Mouse (Mus musculus) myocyte (in vitro differentiated cells): ENCODE measurements around the gene Mrtfa. TPM values are rescaled to one million over a fixed set of nuclear protein-coding genes. Genes with fewer than 3 reads are reported as not detected.
A peak's percentile ranks its signal among the peaks of the same experiment; 100 is the strongest.

Experiments used
- H3K27me3 ChIP-seq: one replicate; pipeline ENCODE4 v1.6.1; 2011; ENCODE audit not compliant: control insufficient read depth, insufficient read depth, insufficient read length
- H3K36me3 ChIP-seq: one replicate; pipeline ENCODE4 v1.6.1; 2011; ENCODE audit not compliant: control insufficient read depth, insufficient read depth
- H3K4me2 ChIP-seq: one replicate; pipeline ENCODE4 v1.6.1; 2011; ENCODE audit warnings: low read depth, control low read depth
- H3K4me3 ChIP-seq: one replicate; pipeline ENCODE4 v1.5.1; 2011; ENCODE audit warnings: mild to moderate bottlenecking, control low read depth, moderate library complexity
- H3K79me2 ChIP-seq: one replicate; pipeline ENCODE4 v1.6.1; 2011; ENCODE audit not compliant: control insufficient read depth, insufficient read depth
- H3ac ChIP-seq: one replicate; pipeline ENCODE4 v1.6.1; 2011; ENCODE audit not compliant: control insufficient read depth, insufficient read length
- CEBPB ChIP-seq: IDR thresholded peaks from 2 replicates; pipeline ENCODE4 v1.6.1; 2011; ENCODE audit warnings: mild to moderate bottlenecking, moderate library complexity; ENCODE audit not compliant: poor library complexity, insufficient read depth, severe bottlenecking
- E2F4 ChIP-seq: IDR thresholded peaks from one replicate; pipeline ENCODE4 v1.6.1; 2011; ENCODE audit warnings: mild to moderate bottlenecking, control low read depth, moderate library complexity; ENCODE audit not compliant: insufficient read depth
- MAX ChIP-seq: IDR thresholded peaks from one replicate; pipeline ENCODE4 v1.6.1; 2011; ENCODE audit warnings: low read depth, mild to moderate bottlenecking, control low read depth
- MYOD1 ChIP-seq, 3 experiments: IDR thresholded peaks; one replicate each; pipeline ENCODE4 v1.6.1; 2011; ENCODE audit warnings: control low read depth in 2 of 3, low read depth in 2 of 3, mild to moderate bottlenecking in 2 of 3, moderate library complexity in 1 of 3; ENCODE audit not compliant: insufficient read length in 2 of 3, control insufficient read depth in 1 of 3
- MYOG ChIP-seq, 3 experiments: IDR thresholded peaks; one replicate each; pipeline ENCODE4 v1.6.1; 2011; ENCODE audit warnings: control low read depth in 2 of 3, low read depth in 2 of 3, mild to moderate bottlenecking in 2 of 3; ENCODE audit not compliant: insufficient read length in 2 of 3, control insufficient read depth in 1 of 3, insufficient read depth in 1 of 3
- POLR2A ChIP-seq: IDR thresholded peaks from one replicate; pipeline ENCODE4 v1.6.1; 2011; ENCODE audit warnings: low read depth, mild to moderate bottlenecking, control low read depth, moderate library complexity; ENCODE audit not compliant: insufficient read length
- POLR2AphosphoS2 ChIP-seq: IDR thresholded peaks from one replicate; pipeline ENCODE4 v1.6.1; 2011; ENCODE audit warnings: low read depth, control low read depth; ENCODE audit not compliant: insufficient read length
- REST ChIP-seq: IDR thresholded peaks from one replicate; pipeline ENCODE4 v1.6.1; 2011; ENCODE audit warnings: mild to moderate bottlenecking, control low read depth, moderate library complexity; ENCODE audit not compliant: insufficient read depth, insufficient read length
- SRF ChIP-seq: IDR thresholded peaks from one replicate; pipeline ENCODE4 v1.6.1; 2011; ENCODE audit warnings: low read depth; ENCODE audit not compliant: control insufficient read depth, insufficient read length
- TCF12 ChIP-seq: IDR thresholded peaks from one replicate; pipeline ENCODE4 v1.6.1; 2011; ENCODE audit warnings: mild to moderate bottlenecking, control low read depth; ENCODE audit not compliant: poor library complexity, insufficient read depth, severe bottlenecking
- TCF3 ChIP-seq: IDR thresholded peaks from one replicate; pipeline ENCODE4 v1.6.1; 2011; ENCODE audit warnings: low read depth, control low read depth; ENCODE audit not compliant: insufficient read length
- USF1 ChIP-seq: IDR thresholded peaks from one replicate; pipeline ENCODE4 v1.6.1; 2011; ENCODE audit warnings: low read depth, mild to moderate bottlenecking, control low read depth, moderate library complexity
- polyA plus RNA-seq: library from polyadenylated mRNA; unstranded; fragments of >200 nt; fragmentation: generic; extraction: Trizol; gene quantifications from one replicate; pipeline ENCODE4 v1.2.1, GENCODE M21; 2012; ENCODE audit warnings: missing spikeins

Gene Mrtfa
- polyA plus RNA-seq, 1 experiment: 36.0 TPM

DNA sequence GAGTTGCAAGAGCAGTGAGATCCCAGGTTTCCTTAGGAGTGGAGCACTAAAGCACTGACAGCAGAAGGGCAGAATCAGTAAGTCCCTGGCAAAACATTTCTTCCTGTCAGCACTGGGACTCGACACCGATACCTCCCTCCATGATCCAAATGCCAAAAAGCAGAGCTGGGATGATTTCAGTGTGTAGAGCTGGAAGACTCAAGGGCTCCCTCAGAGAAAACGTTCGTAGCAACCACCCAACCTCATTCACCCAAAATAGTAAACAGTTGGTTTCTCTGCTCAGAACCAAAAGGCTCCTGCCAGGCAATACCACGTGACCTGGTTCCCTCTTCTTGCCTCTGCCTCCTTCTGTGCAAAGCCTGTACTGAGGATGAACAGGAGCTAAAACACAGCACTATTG lies 123.6 kb downstream of the Mrtfa start:
- Histone ChIP-seq H3K79me2 (peaks cover 80% of the 10 kb centered on the region), H3K4me2 (no peak overlapping the region)

DNA sequence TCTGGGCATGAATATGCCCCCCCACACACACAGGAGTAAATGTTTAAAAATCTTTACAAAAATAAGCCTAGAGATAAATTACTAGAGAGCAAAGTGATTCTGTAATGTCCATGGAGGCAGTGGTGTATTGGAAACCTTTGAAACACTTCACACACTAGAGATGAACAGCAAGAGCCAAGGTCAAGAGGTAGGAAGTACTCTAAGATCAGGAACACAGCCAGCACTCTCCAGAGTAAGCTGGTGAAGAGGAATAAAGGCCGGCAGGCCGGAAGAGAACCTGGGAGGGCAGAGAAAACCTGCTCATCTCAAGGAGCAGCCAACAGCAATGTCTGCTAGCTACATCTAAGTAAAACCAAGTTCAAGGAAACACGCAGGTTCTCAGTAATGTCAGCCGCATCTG lies 125.9 kb downstream of the Mrtfa start:
- no peaks in the 10 kb centered on the region for H3K36me3 ChIP-seq
- no peak overlapping the region for H3K4me3 ChIP-seq
- no peaks in the 10 kb centered on the region for H3K27me3 ChIP-seq
- no peak overlapping the region for H3ac ChIP-seq
- no peak overlapping the region for H3K4me2 ChIP-seq
- no peak for TF ChIP-seq MYOG (IDR thresholded peaks at IDR 0.05; ENCODE audit: control insufficient read depth in 1 of 3, insufficient read depth in 1 of 3, insufficient read length in 2 of 3, low read depth in 2 of 3)
- TF ChIP-seq MAX: no peak
- TF ChIP-seq POLR2AphosphoS2: no peak
- TF ChIP-seq SRF: no peak
- no peak for TF ChIP-seq E2F4
- TF ChIP-seq TCF3: no peak
- peaks cover 87% of the 10 kb centered on the region for H3K79me2 ChIP-seq

More for the DNA sequence above, 123.6 kb downstream of the Mrtfa start:
- no peaks in the 10 kb centered on the region for H3K27me3 ChIP-seq
- H3K36me3 ChIP-seq: no peaks in the 10 kb centered on the region
- no peak overlapping the region for H3K4me3 ChIP-seq
- TF ChIP-seq USF1 (peak; percentile 42), MYOD1 (IDR thresholded peaks at IDR 0.05; ENCODE audit: control insufficient read depth in 1 of 3, insufficient read length in 2 of 3, low read depth in 2 of 3) (no peak)
- no peak overlapping the region for H3ac ChIP-seq

- Histone ChIP-seq H3K4me3 (no peak overlapping the region), H3K4me2 (no peak overlapping the region), H3K36me3 (no peaks in the 10 kb centered on the region), H3K27me3 (no peaks in the 10 kb centered on the region), H3K79me2 (peaks cover 87% of the 10 kb centered on the region), H3ac (no peak overlapping the region)
- no peak for TF ChIP-seq MYOG (IDR thresholded peaks at IDR 0.05; ENCODE audit: control insufficient read depth in 1 of 3, insufficient read depth in 1 of 3, insufficient read length in 2 of 3, low read depth in 2 of 3)
- TF ChIP-seq USF1: no peak
- TF ChIP-seq E2F4: no peak
- no peak for TF ChIP-seq MYOD1 (IDR thresholded peaks at IDR 0.05; ENCODE audit: control insufficient read depth in 1 of 3, insufficient read length in 2 of 3, low read depth in 2 of 3)
- TF ChIP-seq REST: no peak
- no peak for TF ChIP-seq SRF
Measured at GRCm38 (mm10) chr15:81064143-81064542, 126.4 kb downstream of the Mrtfa start.

DNA sequence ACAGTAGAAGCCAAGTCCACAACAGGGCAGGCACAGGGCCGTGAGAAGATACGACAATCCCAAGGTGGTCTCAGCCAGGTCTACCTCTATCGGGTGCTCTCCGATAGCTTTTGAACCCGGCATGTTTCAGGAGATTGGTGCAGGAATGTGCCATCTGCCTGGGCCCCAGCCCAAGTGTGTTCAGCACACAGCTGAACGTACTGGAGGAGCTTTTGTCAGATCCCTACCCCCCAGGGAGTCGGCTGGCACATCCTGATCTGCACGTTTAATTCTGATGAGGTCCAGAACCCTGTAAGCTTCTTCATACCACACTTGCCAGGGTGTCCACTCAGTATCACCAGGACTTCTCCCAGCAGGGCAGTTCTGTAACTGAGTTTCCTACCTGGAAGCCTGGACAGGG lies 127.9 kb downstream of the Mrtfa start:
- H3K4me3 ChIP-seq: no peak overlapping the region
- H3K4me2 ChIP-seq: peak overlapping the region; percentile 75
- no peaks in the 10 kb centered on the region for H3K27me3 ChIP-seq
- no peak overlapping the region for H3ac ChIP-seq
- H3K36me3 ChIP-seq: no peaks in the 10 kb centered on the region
- TF ChIP-seq CEBPB: no peak
- peak; percentile 46 for TF ChIP-seq TCF3
- TF ChIP-seq USF1: no peak
- peak; percentile 56 for TF ChIP-seq TCF12
- no peak for TF ChIP-seq E2F4
- TF ChIP-seq POLR2AphosphoS2: no peak
- no peak for TF ChIP-seq REST
- peak; percentile 29 to 93 (median 72) for TF ChIP-seq MYOG (IDR thresholded peaks at IDR 0.05; ENCODE audit: control insufficient read depth in 1 of 3, insufficient read depth in 1 of 3, insufficient read length in 2 of 3, low read depth in 2 of 3)
- TF ChIP-seq POLR2A: peak; percentile 15
- peak; percentile 8 for TF ChIP-seq SRF
- TF ChIP-seq MYOD1 (IDR thresholded peaks at IDR 0.05; ENCODE audit: control insufficient read depth in 1 of 3, insufficient read length in 2 of 3, low read depth in 2 of 3): peak in 2 of 3 experiments; percentile 80 to 87
- TF ChIP-seq MAX: no peak
- H3K79me2 ChIP-seq: peaks cover 89% of the 10 kb centered on the region

GRCm38 (mm10) chr15:81062175-81062588 lies 128.4 kb downstream of the Mrtfa start:
- H3ac ChIP-seq: no peak overlapping the region
- no peak overlapping the region for H3K4me3 ChIP-seq
- no peaks in the 10 kb centered on the region for H3K27me3 ChIP-seq
- no peaks in the 10 kb centered on the region for H3K36me3 ChIP-seq
- peaks cover 89% of the 10 kb centered on the region for H3K79me2 ChIP-seq
- TF ChIP-seq POLR2A (peak; percentile 2), MYOG (IDR thresholded peaks at IDR 0.05; ENCODE audit: control insufficient read depth in 1 of 3, insufficient read depth in 1 of 3, insufficient read length in 2 of 3, low read depth in 2 of 3) (peak; percentile 75 to 98 (median 94)), MAX (no peak), TCF12 (peak; percentile 91), MYOD1 (IDR thresholded peaks at IDR 0.05; ENCODE audit: control insufficient read depth in 1 of 3, insufficient read length in 2 of 3, low read depth in 2 of 3) (peak; percentile 89 to 97 (median 94)), E2F4 (no peak), TCF3 (peak; percentile 65)
- peak overlapping the region; percentile 75 for H3K4me2 ChIP-seq
